Mouse (Mus musculus): Measurements from ENCODE around the gene Dhx8. TPM values are rescaled to one million over a fixed set of nuclear protein-coding genes. Genes with fewer than 3 reads are reported as not detected.

Dhx8 gene
- total and polyA plus RNA-seq, 3 experiments, result 7.2 to 17.1 (median 16.0) TPM

GRCm38 (mm10) chr11:101784072-101784471 lies 51.4 kb downstream of the Dhx8 start:
- no peak for DNase-seq
- Histone ChIP-seq H3K27ac (no peak overlapping the region), H3K79me2 (replicated peaks; ENCODE audit: control insufficient read depth, insufficient read depth, low read length) (no peaks in the 10 kb centered on the region), H3K36me3 (ENCODE audit: control insufficient read depth, insufficient read depth, low read length) (no peaks in the 10 kb centered on the region), H3K9ac (ENCODE audit: low read depth, low read length) (no peak overlapping the region), H3K27me3 (ENCODE audit: control insufficient read depth, insufficient read depth, low read length) (no peaks in the 10 kb centered on the region), H3K4me3 (peak overlapping the region; percentile 60), H3K4me1 (ENCODE audit: control insufficient read depth, insufficient read depth, low read length) (peaks cover 4% of the 10 kb centered on the region)
- intact Hi-C loops (cut with DNase I), result no loop called here
- TF ChIP-seq POLR2A (IDR thresholded peaks at IDR 0.05; ENCODE audit: insufficient read depth, low read depth, low read length) (no peak), EP300 (IDR thresholded peaks at IDR 0.05; ENCODE audit: insufficient read depth, low read depth, low read length) (no peak), CTCF (IDR thresholded peaks at IDR 0.05) (no peak)
- WGBS, result 7% methylated on average over 19 of the region's 19 CpGs

- H3K4me3 ChIP-seq, result peak overlapping the region; percentile 60
- intact Hi-C loops (cut with DNase I), result no loop called here
- H3K27ac ChIP-seq, result no peak overlapping the region
- H3K4me1 ChIP-seq (ENCODE audit: control insufficient read depth, insufficient read depth, low read length), result peaks cover 4% of the 10 kb centered on the region
- whole genome bisulfite sequencing, result under 1% methylated on average over 66 of the region's 67 CpGs
- no peaks in the 10 kb centered on the region for H3K27me3 ChIP-seq (ENCODE audit: control insufficient read depth, insufficient read depth, low read length)
- peak in 1 of 2 experiments; percentile 22 for DNase-seq
- H3K36me3 ChIP-seq (ENCODE audit: control insufficient read depth, insufficient read depth, low read length), result no peaks in the 10 kb centered on the region
- TF ChIP-seq CTCF (IDR thresholded peaks at IDR 0.05), result no peak
- no peak for TF ChIP-seq POLR2A (IDR thresholded peaks at IDR 0.05; ENCODE audit: insufficient read depth, low read depth, low read length)
- no peak for TF ChIP-seq EP300 (IDR thresholded peaks at IDR 0.05; ENCODE audit: insufficient read depth, low read depth, low read length)
- H3K9ac ChIP-seq (ENCODE audit: low read depth, low read length), result peak overlapping the region; percentile 37
- H3K79me2 ChIP-seq (replicated peaks; ENCODE audit: control insufficient read depth, insufficient read depth, low read length), result no peaks in the 10 kb centered on the region
Measured at GRCm38 (mm10) chr11:101784488-101785142, 51.9 kb downstream of the Dhx8 start.

- Histone ChIP-seq H3K4me3 (peak within 1 kb of the TSS; percentile 60), H3K79me2 (replicated peaks; ENCODE audit: control insufficient read depth, insufficient read depth, low read length) (no peaks in the 10 kb centered on the region), H3K36me3 (ENCODE audit: control insufficient read depth, insufficient read depth, low read length) (no peaks in the 10 kb centered on the region), H3K9ac (ENCODE audit: low read depth, low read length) (peak within 1 kb of the TSS; percentile 37), H3K4me1 (ENCODE audit: control insufficient read depth, insufficient read depth, low read length) (peaks cover 4% of the 10 kb centered on the region), H3K27ac (no peak within 1 kb of the TSS), H3K27me3 (ENCODE audit: control insufficient read depth, insufficient read depth, low read length) (no peaks in the 10 kb centered on the region)
- whole genome bisulfite sequencing, result 2% methylated on average over 35 of the region's 35 CpGs
- intact Hi-C loops (cut with DNase I), result no loop called here
- peak; percentile 76 to 87 for DNase-seq
- TF ChIP-seq POLR2A (IDR thresholded peaks at IDR 0.05; ENCODE audit: insufficient read depth, low read depth, low read length) (no peak), CTCF (IDR thresholded peaks at IDR 0.05) (no peak), EP300 (IDR thresholded peaks at IDR 0.05; ENCODE audit: insufficient read depth, low read depth, low read length) (no peak)
Measured at GRCm38 (mm10) chr11:101785143-101785851, 52.6 kb downstream of the Dhx8 start, which contains the start of gene Etv4. TSS of gene Etv4 (minus strand) at chr11:101785371.

- Histone ChIP-seq H3K4me3 (no peak overlapping the region; the same call in 1 of the 2 replicates), H3K4me1 (ENCODE audit: control insufficient read depth, insufficient read depth, low read length) (peaks cover 5% of the 10 kb centered on the region), H3K27me3 (ENCODE audit: control insufficient read depth, insufficient read depth, low read length) (no peaks in the 10 kb centered on the region), H3K27ac (no peak overlapping the region), H3K79me2 (replicated peaks; ENCODE audit: control insufficient read depth, insufficient read depth, low read length) (no peaks in the 10 kb centered on the region), H3K9ac (ENCODE audit: low read depth, low read length) (no peak overlapping the region), H3K36me3 (ENCODE audit: control insufficient read depth, insufficient read depth, low read length) (no peaks in the 10 kb centered on the region)
- intact Hi-C loops (cut with DNase I), result no loop called here
- TF ChIP-seq CTCF (IDR thresholded peaks at IDR 0.05), result no peak
- TF ChIP-seq POLR2A (IDR thresholded peaks at IDR 0.05; ENCODE audit: insufficient read depth, low read depth, low read length), result no peak
- TF ChIP-seq EP300 (IDR thresholded peaks at IDR 0.05; ENCODE audit: insufficient read depth, low read depth, low read length), result no peak
- no peak for DNase-seq
- 12% methylated on average over 7 of the region's 7 CpGs for WGBS
Measured at GRCm38 (mm10) chr11:101785852-101786205, 53.1 kb downstream of the Dhx8 start.

GRCm38 (mm10) chr11:101786651-101787050 lies 53.9 kb downstream of the Dhx8 start:
- H3K79me2 ChIP-seq (replicated peaks; ENCODE audit: control insufficient read depth, insufficient read depth, low read length), result no peaks in the 10 kb centered on the region
- DNase-seq, result no peak
- no peak overlapping the region for H3K9ac ChIP-seq (ENCODE audit: low read depth, low read length)
- H3K4me1 ChIP-seq (ENCODE audit: control insufficient read depth, insufficient read depth, low read length), result peaks cover 5% of the 10 kb centered on the region
- H3K27me3 ChIP-seq (ENCODE audit: control insufficient read depth, insufficient read depth, low read length), result no peaks in the 10 kb centered on the region
- WGBS, result 82% methylated on average over 7 of the region's 7 CpGs
- no peak overlapping the region for H3K27ac ChIP-seq
- intact Hi-C loops (cut with DNase I), result no loop called here
- no peaks in the 10 kb centered on the region for H3K36me3 ChIP-seq (ENCODE audit: control insufficient read depth, insufficient read depth, low read length)
- H3K4me3 ChIP-seq, result no peak overlapping the region
- TF ChIP-seq EP300 (IDR thresholded peaks at IDR 0.05; ENCODE audit: insufficient read depth, low read depth, low read length), result no peak
- no peak for TF ChIP-seq POLR2A (IDR thresholded peaks at IDR 0.05; ENCODE audit: insufficient read depth, low read depth, low read length)
- no peak for TF ChIP-seq CTCF (IDR thresholded peaks at IDR 0.05)

GRCm38 (mm10) chr11:101787432-101787831 lies 54.7 kb downstream of the Dhx8 start:
- DNase-seq, result no peak
- TF ChIP-seq EP300 (IDR thresholded peaks at IDR 0.05; ENCODE audit: insufficient read depth, low read depth, low read length), result no peak
- no peak for TF ChIP-seq CTCF (IDR thresholded peaks at IDR 0.05)
- TF ChIP-seq POLR2A (IDR thresholded peaks at IDR 0.05; ENCODE audit: insufficient read depth, low read depth, low read length), result no peak
- Histone ChIP-seq H3K27ac (no peak overlapping the region), H3K9ac (ENCODE audit: low read depth, low read length) (no peak overlapping the region), H3K4me1 (ENCODE audit: control insufficient read depth, insufficient read depth, low read length) (peaks cover 5% of the 10 kb centered on the region), H3K36me3 (ENCODE audit: control insufficient read depth, insufficient read depth, low read length) (no peaks in the 10 kb centered on the region), H3K27me3 (ENCODE audit: control insufficient read depth, insufficient read depth, low read length) (no peaks in the 10 kb centered on the region), H3K79me2 (replicated peaks; ENCODE audit: control insufficient read depth, insufficient read depth, low read length) (no peaks in the 10 kb centered on the region), H3K4me3 (no peak overlapping the region)
- 91% methylated on average over 1 of the region's 1 CpGs for WGBS
- intact Hi-C loops (cut with DNase I), result no loop called here
